Mouse (Mus musculus) cerebral cortex, adult 2 months (tissue): ENCODE results near the gene Nxnl1.

ENCODE experiments used
- WGBS: fragments of 180-500 bp; shearing (Covaris S2); methylation state at CpG from one replicate; pipeline ENCODE4 v1.1.7; 2018; 5-methylcytosine and 5-hydroxymethylcytosine counted together

Nxnl1 gene

DNA sequence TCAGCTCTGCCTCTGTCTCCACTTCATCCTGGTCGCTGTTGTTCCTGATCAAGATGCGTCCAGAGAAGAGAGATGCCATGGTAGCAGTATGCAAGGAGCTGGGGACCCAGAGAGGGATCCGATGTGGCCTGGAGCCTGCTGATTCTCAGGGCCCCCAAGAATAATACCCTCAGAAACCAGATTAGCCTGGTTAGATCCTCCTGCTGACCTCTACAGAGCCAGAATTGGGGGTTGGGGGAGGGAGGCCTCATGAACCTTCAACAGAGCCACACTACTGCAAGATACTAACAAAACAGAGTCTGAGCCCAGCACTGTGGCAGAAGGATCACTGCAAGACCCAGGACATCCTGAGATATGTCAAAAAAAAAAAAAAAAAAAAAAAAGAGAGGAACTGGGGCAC, at the start of gene Nxnl1:
Gene Nxnl1 (minus strand): TSS at position 101 of the 400 bp plus-strand sequence.
- 77% methylated on average over 3 of the region's 3 CpGs for WGBS

DNA sequence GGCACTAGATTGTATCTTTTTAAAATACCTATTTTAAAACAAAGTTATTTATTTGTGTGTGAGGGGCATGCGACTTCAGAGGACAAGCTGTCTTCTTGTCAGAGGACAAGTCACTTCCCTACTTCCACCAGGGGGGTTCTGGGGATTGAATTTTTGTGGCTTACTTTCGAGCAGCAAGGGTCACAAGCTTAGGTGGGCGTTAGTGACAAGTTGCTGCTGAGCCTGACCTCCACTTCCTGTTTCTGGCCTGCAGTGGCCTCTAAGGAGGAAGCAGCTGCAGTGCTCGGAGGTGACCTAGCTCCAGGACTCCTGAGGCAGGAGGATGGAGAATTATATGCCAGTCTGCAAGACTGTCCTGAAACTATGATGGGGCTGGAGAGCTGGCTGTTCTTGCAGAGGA, 47.0 kb upstream of the Nxnl1 start:
- 63% methylated on average over 4 of the region's 4 CpGs for WGBS

GRCm38 (mm10) chr8:71612141-71612540, 45.7 kb upstream of the Nxnl1 start:
- WGBS, result 30% methylated on average over 5 of the region's 5 CpGs

- WGBS, result under 1% methylated on average over 82 of the region's 82 CpGs
Measured at GRCm38 (mm10) chr8:71610822-71611651, 44.6 kb upstream of the Nxnl1 start, which contains the start of gene Colgalt1. Gene Colgalt1 (plus strand): TSS chr8:71610998.

- WGBS, result 76% methylated on average over 7 of the region's 7 CpGs
Measured at GRCm38 (mm10) chr8:71604021-71604420, 37.6 kb upstream of the Nxnl1 start.

GRCm38 (mm10) chr8:71602666-71603334, 36.4 kb upstream of the Nxnl1 start:
- 9% methylated on average over 32 of the region's 32 CpGs for WGBS

DNA sequence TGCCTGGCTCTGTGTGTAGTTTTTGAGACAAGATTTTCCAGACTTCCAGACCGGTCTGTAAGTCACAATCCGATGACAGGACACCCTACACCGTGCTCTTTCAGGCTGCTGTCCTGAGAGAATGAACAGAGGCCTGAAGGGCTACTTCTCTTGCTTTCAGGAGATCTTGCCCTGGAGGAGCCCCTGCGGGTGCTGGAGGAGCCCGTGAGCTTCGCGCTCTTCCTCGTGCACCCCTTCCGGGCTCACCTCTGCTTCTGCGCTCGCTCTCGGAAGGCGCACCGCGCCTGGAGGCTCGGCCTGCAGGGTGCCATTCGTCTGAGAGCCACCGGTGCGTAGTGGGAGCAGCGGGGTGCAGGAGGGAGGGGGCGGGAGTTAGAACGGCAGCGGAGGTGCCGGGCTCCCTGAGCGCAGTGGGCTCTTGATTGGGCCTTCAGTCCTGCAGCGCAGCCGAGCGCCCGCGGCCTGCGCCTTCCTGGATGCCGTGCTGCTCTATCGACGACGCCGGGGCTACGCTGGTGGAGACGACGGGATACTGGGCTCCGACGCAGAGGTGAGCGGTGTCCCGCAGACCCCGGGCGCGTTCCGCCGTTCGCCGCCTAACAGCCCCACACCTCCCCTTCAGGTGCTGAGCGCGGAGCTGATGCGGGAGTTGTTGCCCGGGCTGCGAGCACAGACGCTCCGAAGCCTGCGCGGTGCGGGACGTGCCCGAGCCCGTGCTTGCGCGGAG, 35.7 kb upstream of the Nxnl1 start:
- 7% methylated on average over 63 of the region's 65 CpGs for WGBS

GRCm38 (mm10) chr8:71598841-71599240, 32.4 kb upstream of the Nxnl1 start:
- WGBS, result 95% methylated on average over 5 of the region's 5 CpGs

DNA sequence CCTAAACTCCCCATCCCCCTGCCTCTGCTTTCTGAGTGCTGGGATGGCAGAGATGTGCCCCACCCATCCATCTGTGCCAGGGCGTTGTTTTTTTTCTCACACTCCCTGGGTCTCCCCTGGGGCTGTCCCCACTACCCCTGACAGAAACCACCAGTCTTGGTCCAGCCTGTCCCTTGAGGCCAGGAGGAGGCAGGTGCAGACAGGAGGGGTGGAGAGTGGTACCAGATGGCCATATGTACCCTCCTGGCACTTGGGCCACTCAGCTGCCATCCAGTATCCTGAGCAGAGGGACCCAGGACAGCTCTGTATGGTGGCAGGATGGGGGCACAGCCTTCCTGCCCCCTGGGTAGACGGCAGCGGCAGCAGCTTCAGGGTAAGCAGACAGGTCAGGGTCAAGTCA, 31.1 kb upstream of the Nxnl1 start, which contains the start of gene Fam129c:
Gene Fam129c (plus strand): TSS at position 198 of the 400 bp plus-strand sequence.
- 85% methylated on average over 3 of the region's 3 CpGs for WGBS

GRCm38 (mm10) chr8:71596798-71597197, 30.4 kb upstream of the Nxnl1 start:
- 73% methylated on average over 4 of the region's 4 CpGs for WGBS

- whole genome bisulfite sequencing, result 60% methylated on average over 6 of the region's 6 CpGs
Measured at GRCm38 (mm10) chr8:71596384-71596783, 30.0 kb upstream of the Nxnl1 start.

DNA sequence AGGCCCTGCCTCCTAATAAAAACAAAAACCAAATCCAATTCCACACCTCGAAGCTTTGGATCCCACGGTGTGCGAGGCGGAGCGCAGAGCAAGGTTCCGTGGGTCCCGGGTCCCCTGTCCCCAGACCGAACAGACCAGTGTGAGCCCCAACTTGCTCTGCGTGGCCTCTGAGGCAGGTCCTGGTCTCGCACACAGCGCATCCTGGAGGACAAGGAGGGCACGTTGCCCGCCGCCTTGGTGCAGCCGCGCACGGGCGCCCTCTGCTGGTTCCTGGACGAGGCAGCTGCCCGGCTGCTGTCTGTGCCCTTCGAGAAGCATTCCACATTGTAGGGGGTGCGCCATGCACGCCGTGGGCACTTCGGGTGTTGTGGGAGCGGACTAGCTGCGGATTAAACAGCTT, 29.5 kb upstream of the Nxnl1 start:
- WGBS, result 6% methylated on average over 27 of the region's 27 CpGs

DNA sequence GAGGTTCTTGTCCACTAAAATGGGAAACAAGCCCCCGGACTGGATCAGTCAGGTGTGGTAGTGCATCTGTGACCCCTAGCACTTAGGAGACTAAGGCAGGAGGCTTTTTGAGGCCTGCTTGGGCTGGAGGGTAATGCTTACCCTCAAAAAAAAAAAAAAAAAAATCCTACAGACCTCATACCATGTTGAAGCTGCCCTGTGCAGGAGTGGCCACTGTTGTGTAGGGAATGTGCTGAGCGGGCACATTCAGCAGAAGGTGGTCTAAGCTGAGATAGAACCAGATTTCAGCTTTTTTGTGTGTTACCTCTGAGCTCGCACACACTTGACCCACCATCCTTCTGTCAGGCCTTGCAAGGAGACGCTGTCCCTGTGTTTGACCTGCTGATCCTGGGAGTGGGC, 27.9 kb upstream of the Nxnl1 start:
- 96% methylated on average over 4 of the region's 4 CpGs for WGBS

GRCm38 (mm10) chr8:71593556-71594323, 27.3 kb upstream of the Nxnl1 start:
- 84% methylated on average over 8 of the region's 8 CpGs for WGBS

- WGBS, result 4% methylated on average over 60 of the region's 60 CpGs
Measured at GRCm38 (mm10) chr8:71592374-71593170, 26.2 kb upstream of the Nxnl1 start.

- WGBS, result under 1% methylated on average over 71 of the region's 71 CpGs
Measured at GRCm38 (mm10) chr8:71591471-71592373, 25.3 kb upstream of the Nxnl1 start, which contains the start of gene Pgls. Gene Pgls (plus strand): TSS chr8:71592176.

- WGBS, result 11% methylated on average over 5 of the region's 5 CpGs
Measured at GRCm38 (mm10) chr8:71591017-71591416, 24.6 kb upstream of the Nxnl1 start.

DNA sequence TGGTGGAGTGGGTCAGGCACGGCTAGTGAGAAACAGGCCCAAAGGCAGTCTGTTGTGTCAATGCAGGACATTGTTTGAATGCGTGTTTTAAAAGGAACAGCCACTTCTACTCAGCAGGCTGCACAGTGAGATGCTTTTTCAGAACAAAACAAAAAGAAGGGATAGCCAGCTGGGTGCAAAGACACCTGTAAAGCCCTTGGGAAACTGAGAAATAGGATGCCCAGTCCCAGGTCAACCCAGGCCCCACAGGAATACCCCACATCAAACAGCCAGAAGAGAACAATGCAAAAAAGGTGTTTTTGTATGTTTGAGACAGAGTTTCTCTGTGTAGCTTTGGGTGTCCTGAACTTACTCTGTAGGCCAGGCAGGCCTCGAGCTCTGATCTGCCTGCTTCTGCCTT, 22.4 kb upstream of the Nxnl1 start:
- 57% methylated on average over 3 of the region's 3 CpGs for WGBS

DNA sequence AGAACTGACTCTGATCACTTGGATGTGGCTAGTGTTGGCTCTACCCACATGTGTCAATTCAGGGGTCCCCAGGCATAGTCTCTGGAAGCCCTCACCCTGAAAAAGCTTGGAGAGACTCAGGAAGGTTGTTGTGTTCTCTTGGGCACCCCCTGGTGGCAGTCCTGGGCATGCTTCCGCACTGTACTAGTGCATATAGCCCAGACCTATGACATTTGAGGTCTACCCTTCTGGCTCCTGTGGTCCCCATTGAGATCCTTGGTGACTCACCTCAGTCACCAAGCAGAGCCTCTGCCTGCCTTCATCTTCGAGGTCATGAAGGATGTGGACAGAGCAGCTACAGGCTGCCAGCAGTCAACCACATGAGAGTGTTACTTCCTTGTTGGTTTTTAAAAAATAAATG, 20.5 kb upstream of the Nxnl1 start:
- WGBS, result 68% methylated on average over 2 of the region's 2 CpGs

DNA sequence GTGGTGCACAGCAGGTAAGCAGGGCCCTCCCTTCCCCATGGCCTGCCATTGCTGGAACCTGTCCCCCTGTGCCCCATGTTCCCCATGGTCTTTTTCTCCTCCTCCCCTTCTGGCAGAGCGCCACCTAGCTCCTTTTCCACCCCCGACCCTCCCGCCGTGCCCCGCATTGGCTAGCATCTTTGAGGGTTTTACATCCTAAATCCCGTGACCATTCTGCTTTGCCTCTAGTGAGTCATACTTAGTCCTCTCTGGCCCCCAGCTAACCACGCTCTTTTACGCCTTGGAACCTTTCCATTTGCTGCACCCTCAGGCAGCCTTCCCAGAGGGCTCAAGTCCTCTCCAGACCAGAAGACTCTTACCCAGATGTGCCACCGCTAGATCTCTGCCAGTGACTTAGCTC, 13.8 kb upstream of the Nxnl1 start:
- WGBS, result 52% methylated on average over 8 of the region's 9 CpGs
